Mouse (Mus musculus) splenic B cell, adult 2 months (primary cell): Measurements from ENCODE around the gene Gm42674.
A peak's percentile ranks its signal among the peaks of the same experiment; 100 is the strongest.

ENCODE experiments used
- DNase-seq: peaks from one replicate; pipeline ENCODE4 v3.0.0-alpha.2; 2011; ENCODE audit warnings: low read depth, low spot score
- H3K27me3 ChIP-seq: 2 replicates; pipeline ENCODE4 v1.6.1; 2012; ENCODE audit warnings: mild to moderate bottlenecking, low read length, moderate library complexity, mixed read lengths; ENCODE audit not compliant: control insufficient read depth, poor library complexity, insufficient read depth, severe bottlenecking
- H3K36me3 ChIP-seq: 2 replicates; pipeline ENCODE4 v1.6.1; 2012; ENCODE audit warnings: mild to moderate bottlenecking, low read length, moderate library complexity, mixed read lengths; ENCODE audit not compliant: control insufficient read depth, poor library complexity, insufficient read depth, severe bottlenecking

Gene Gm42674

GRCm38 (mm10) chr3:90606185-90606584, 4.5 kb downstream of the Gm42674 start:
- no peaks in the 10 kb centered on the region for H3K27me3 ChIP-seq
- no peak for DNase-seq
- H3K36me3 ChIP-seq: no peaks in the 10 kb centered on the region

GRCm38 (mm10) chr3:90607361-90607760, 5.7 kb downstream of the Gm42674 start:
- H3K36me3 ChIP-seq: no peaks in the 10 kb centered on the region
- no peak for DNase-seq
- H3K27me3 ChIP-seq: no peaks in the 10 kb centered on the region

- no peak for DNase-seq
- Histone ChIP-seq H3K36me3 (no peaks in the 10 kb centered on the region), H3K27me3 (no peaks in the 10 kb centered on the region)
Observed at GRCm38 (mm10) chr3:90608223-90608622, 6.5 kb downstream of the Gm42674 start, which contains the start of gene S100a5. TSS of gene S100a5 (plus strand) at chr3:90608523.

- no peak for DNase-seq
- Histone ChIP-seq H3K36me3 (no peaks in the 10 kb centered on the region), H3K27me3 (no peaks in the 10 kb centered on the region)
Observed at GRCm38 (mm10) chr3:90609102-90609501, 7.4 kb downstream of the Gm42674 start.

GRCm38 (mm10) chr3:90611494-90611893, 9.8 kb downstream of the Gm42674 start:
- no peaks in the 10 kb centered on the region for H3K36me3 ChIP-seq
- no peaks in the 10 kb centered on the region for H3K27me3 ChIP-seq
- no peak for DNase-seq

- Histone ChIP-seq H3K27me3 (no peaks in the 10 kb centered on the region), H3K36me3 (no peaks in the 10 kb centered on the region)
- DNase-seq: peak; percentile 55
Observed at GRCm38 (mm10) chr3:90612061-90612460, 10.4 kb downstream of the Gm42674 start.

GRCm38 (mm10) chr3:90612728-90613291, 11.1 kb downstream of the Gm42674 start, which contains the start of gene S100a6:
TSS of gene S100a6 (plus strand) at chr3:90612882.
- no peaks in the 10 kb centered on the region for H3K27me3 ChIP-seq
- DNase-seq: peak; percentile 83

GRCm38 (mm10) chr3:90613461-90614147, 11.9 kb downstream of the Gm42674 start:
- Histone ChIP-seq H3K27me3 (no peaks in the 10 kb centered on the region), H3K36me3 (no peaks in the 10 kb centered on the region)
- no peak for DNase-seq

More at GRCm38 (mm10) chr3:90612728-90613291, 11.1 kb downstream of the Gm42674 start, which contains the start of gene S100a6:
- H3K36me3 ChIP-seq: no peaks in the 10 kb centered on the region

- DNase-seq: no peak
- Histone ChIP-seq H3K36me3 (no peaks in the 10 kb centered on the region), H3K27me3 (no peaks in the 10 kb centered on the region)
Observed at GRCm38 (mm10) chr3:90614148-90614530, 12.4 kb downstream of the Gm42674 start.

GRCm38 (mm10) chr3:90614611-90615251, 13.0 kb downstream of the Gm42674 start:
- H3K27me3 ChIP-seq: no peaks in the 10 kb centered on the region
- H3K36me3 ChIP-seq: no peaks in the 10 kb centered on the region
- DNase-seq: no peak

GRCm38 (mm10) chr3:90615415-90615814, 13.7 kb downstream of the Gm42674 start:
- Histone ChIP-seq H3K27me3 (no peaks in the 10 kb centered on the region), H3K36me3 (no peaks in the 10 kb centered on the region)
- peak; percentile 85 for DNase-seq

- Histone ChIP-seq H3K27me3 (no peaks in the 10 kb centered on the region), H3K36me3 (no peaks in the 10 kb centered on the region)
- DNase-seq: no peak
Observed at GRCm38 (mm10) chr3:90615911-90616310, 14.2 kb downstream of the Gm42674 start.

- Histone ChIP-seq H3K36me3 (no peaks in the 10 kb centered on the region), H3K27me3 (no peaks in the 10 kb centered on the region)
- peak; percentile 69 for DNase-seq
Observed at GRCm38 (mm10) chr3:90617586-90617985, 15.9 kb downstream of the Gm42674 start.

- no peak for DNase-seq
- Histone ChIP-seq H3K27me3 (no peaks in the 10 kb centered on the region), H3K36me3 (no peaks in the 10 kb centered on the region)
Observed at GRCm38 (mm10) chr3:90621552-90621951, 19.8 kb downstream of the Gm42674 start.

- DNase-seq: peak; percentile 52
- Histone ChIP-seq H3K36me3 (no peaks in the 10 kb centered on the region), H3K27me3 (no peaks in the 10 kb centered on the region)
Observed at GRCm38 (mm10) chr3:90623435-90624071, 21.8 kb downstream of the Gm42674 start.
